Mouse (Mus musculus) T-helper 1 cell (primary cell): ENCODE measurements around the gene Zfp184.

Experiments used
- in situ Hi-C: fragments of 300-600 bp; cut with MboI, MseI; formaldehyde crosslinking; loops from one replicate; pipeline ENCODE4 v1.15.1; 2025; ENCODE audit warnings: high pct_unique_total_duplicates

The Zfp184 gene

GRCm38 (mm10) chr13:21980981-21981802 is 36.3 kb downstream of the Zfp184 start, which contains the start of gene Pom121l2:
TSS of gene Pom121l2 (plus strand) at chr13:21981194.
- in situ Hi-C loops, result no loop called here

GRCm38 (mm10) chr13:21981803-21982193 is 36.9 kb downstream of the Zfp184 start:
- in situ Hi-C loops, result no loop called here

- in situ Hi-C loops, result no loop called here
These were observed 39.6 kb downstream of the Zfp184 start for GRCm38 (mm10) chr13:21984486-21984885.

GRCm38 (mm10) chr13:21992550-21992949 is 47.7 kb downstream of the Zfp184 start:
- in situ Hi-C loops, result no loop called here

- in situ Hi-C loops, result no loop called here
These were observed 49.3 kb downstream of the Zfp184 start for GRCm38 (mm10) chr13:21993957-21994738.

- in situ Hi-C loops, result no loop called here
These were observed 50.0 kb downstream of the Zfp184 start for GRCm38 (mm10) chr13:21994896-21995295.

GRCm38 (mm10) chr13:21995331-21995914 is 50.5 kb downstream of the Zfp184 start:
- in situ Hi-C loops, result no loop called here

GRCm38 (mm10) chr13:21996101-21996839 is 51.4 kb downstream of the Zfp184 start:
- in situ Hi-C loops, result no loop called here

- in situ Hi-C loops, result no loop called here
These were observed 51.9 kb downstream of the Zfp184 start for GRCm38 (mm10) chr13:21996840-21997185.

GRCm38 (mm10) chr13:21997201-21997820 is 52.4 kb downstream of the Zfp184 start:
- in situ Hi-C loops, result no loop called here

- in situ Hi-C loops, result no loop called here
These were observed 52.9 kb downstream of the Zfp184 start for GRCm38 (mm10) chr13:21997821-21998220.

- in situ Hi-C loops, result no loop called here
These were observed 53.5 kb downstream of the Zfp184 start for GRCm38 (mm10) chr13:21998412-21998811.

- in situ Hi-C loops, result no loop called here
These were observed 54.3 kb downstream of the Zfp184 start for GRCm38 (mm10) chr13:21999147-21999546.

- in situ Hi-C loops, result loop anchor here (5.0 kb wide), 1 partner anchor 1909 kb away; the partner anchor contains the start of gene Elmo1
These were observed 56.5 kb downstream of the Zfp184 start for GRCm38 (mm10) chr13:22001346-22001745.

- in situ Hi-C loops, result loop anchor here (5.0 kb wide), 1 partner anchor 1910 kb away; the partner anchor contains the start of gene Elmo1
These were observed 56.9 kb downstream of the Zfp184 start for GRCm38 (mm10) chr13:22001823-22002222.

GRCm38 (mm10) chr13:22005605-22006333 is 60.9 kb downstream of the Zfp184 start:
- in situ Hi-C loops, result no loop called here

- in situ Hi-C loops, result no loop called here
These were observed 61.6 kb downstream of the Zfp184 start for GRCm38 (mm10) chr13:22006334-22007120.

- in situ Hi-C loops, result no loop called here
These were observed 62.2 kb downstream of the Zfp184 start for GRCm38 (mm10) chr13:22007121-22007510.

- in situ Hi-C loops, result no loop called here
These were observed 63.0 kb downstream of the Zfp184 start for GRCm38 (mm10) chr13:22007872-22008271.

GRCm38 (mm10) chr13:22008707-22009106 is 63.8 kb downstream of the Zfp184 start:
- in situ Hi-C loops, result no loop called here
